Mouse (Mus musculus) layer of hippocampus, postnatal 14 days (tissue): ENCODE data around the gene 1810062G17Rik. TPM values are rescaled to one million over a fixed set of nuclear protein-coding genes. Genes with fewer than 3 reads are reported as not detected.

Experiments
- DNase-seq, 2 experiments: peaks; one replicate each; pipeline ENCODE4 v3.0.0; 2021 to 2022; ENCODE audit warnings: low spot score in 2 of 2, mixed read lengths in 1 of 2
- total RNA-seq, 2 experiments: library from RNA; stranded (reverse); gene quantifications; 2 replicates each; pipeline ENCODE4 v1.2.3; 2021

Gene 1810062G17Rik
- total RNA-seq, 2 experiments from 2014 or later: 0.37 TPM; not detected in 1

DNA sequence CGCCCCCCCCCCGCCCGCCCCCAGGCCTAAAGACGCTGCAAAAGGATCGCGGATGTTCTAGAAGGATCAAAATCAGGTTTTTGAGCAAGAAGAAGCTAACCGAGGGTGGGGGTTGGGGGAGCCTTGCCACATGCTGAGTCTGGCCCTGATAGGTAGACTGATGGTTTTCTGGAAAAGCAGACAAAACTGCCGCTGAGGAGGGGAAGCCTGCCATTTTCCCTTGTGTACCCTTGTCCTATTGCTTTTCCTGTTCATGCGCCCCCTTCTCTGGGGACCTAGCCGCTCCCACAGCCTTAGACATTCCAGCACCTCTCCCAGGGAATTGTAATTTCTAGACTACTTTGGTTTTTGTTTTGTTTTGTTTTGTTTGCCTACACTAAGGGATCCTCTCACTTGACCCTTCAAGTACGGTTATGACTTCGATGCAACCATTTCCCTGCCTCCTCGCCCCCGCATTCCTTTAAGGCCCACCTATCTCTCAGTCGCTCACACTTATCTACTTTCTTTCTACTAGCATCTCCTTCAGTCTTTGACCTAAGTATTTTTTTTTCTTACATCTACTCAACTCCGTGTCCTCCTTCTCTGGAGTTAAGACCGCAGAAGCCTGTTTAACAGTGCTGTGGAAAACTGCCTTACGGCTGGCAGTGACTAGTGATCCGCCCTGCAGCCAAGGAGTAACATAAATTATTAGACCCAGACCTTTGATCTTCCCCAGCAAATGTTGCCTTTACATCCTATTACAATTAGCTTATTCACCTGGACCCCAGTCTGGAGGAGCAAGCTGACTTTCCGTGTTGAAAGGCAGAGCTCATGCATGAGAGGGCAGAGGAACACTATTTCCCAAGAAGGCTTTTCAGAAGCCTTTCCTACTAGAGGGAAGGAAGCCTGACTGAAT is 771 bp downstream of the 1810062G17Rik start:
- no peak for DNase-seq

DNA sequence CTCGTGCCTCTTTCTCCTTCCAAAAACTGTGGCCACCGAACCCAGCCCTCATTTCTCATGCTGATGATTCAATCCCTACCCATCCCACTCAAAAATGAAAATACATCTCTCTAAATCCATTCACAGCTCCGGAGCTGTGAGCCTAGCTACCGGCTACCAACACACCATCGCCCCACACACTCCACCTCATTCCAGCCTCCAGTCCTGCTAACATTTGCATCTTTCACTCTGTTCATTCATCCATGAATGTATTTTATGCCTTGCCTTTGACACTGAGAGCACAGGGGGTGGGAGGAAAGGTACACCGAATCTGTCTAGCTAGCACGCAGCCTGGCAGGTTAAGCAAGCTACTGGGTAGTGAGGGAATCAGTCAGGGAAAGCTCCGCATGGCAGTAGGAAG is 3.0 kb downstream of the 1810062G17Rik start:
- DNase-seq: no peak

DNA sequence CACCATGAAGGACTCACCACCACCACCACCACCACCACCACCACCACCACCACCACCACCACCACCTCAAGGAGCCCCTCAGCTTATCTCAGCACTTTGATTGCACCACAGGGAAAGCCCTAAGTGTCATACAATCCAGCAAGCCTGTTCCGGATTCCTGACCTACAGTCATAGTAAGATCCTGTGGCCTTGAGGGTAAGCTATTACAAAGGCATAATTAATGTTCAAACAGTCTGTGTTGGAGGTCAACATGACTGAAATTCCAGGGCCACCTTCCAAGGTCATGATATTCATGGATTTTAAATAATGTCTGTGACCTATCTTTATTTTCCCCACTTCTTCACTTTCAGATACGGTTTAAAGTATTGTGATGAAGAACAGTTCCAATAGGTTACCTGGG is 4.7 kb downstream of the 1810062G17Rik start:
- DNase-seq: no peak

DNA sequence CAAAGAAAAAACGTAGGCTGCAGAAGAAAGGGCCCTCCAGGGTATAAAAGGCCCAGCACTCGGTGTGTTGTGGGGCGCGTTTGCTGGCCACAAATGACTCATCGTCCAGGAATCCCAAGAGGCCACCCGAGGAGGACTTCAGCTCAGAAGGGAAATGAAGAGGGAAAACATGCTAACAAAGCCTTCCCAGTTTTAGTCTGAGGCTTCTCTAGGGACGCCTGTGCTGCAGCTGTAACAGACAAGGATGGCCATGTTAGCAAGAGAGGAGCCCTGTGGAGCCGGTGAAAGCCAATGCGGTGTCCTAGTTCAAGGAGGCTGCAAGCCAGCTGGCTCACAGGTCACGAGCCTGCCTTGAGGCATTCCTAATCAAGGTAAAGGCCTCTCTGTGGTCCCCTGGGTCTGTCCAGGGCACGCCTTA is 6.0 kb downstream of the 1810062G17Rik start:
- DNase-seq: peak; percentile 26 to 39

DNA sequence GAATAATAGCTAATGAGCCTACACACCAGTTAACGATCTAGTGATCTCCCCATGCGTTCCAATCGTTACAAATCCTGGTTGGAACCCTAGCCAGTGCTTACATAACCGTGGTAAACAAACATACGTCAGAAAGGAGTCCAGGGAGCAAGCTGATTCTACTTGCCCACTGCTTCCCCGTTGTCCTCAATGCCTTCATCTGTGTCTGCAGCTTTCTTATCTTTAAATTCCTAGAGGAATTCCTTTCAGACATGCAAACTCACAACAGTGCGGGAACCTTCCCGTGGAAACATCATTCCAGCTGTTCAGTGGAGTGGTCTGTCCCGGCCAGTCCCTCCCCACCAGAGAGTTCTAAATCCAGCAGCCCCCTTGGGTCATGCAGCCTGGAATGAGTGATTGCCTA is 7.2 kb downstream of the 1810062G17Rik start:
- DNase-seq: no peak

DNA sequence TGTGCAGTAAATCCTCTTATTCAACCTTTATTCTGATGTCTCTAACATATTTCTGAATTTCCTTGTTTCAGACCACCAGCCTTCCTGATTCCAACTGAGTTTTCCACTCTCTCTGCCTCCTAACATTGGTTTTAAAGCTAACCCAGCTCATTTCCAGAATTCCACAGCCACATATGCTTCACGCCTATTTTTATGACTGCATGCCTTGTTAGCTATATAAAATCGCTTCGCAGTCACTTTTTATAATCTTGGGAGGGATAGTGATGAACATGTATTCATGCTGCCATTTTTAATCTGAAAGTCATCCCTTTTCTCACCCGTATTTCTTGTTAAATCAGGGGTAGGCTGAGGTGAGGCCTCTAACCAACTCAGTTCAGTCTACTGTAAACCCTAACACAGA is 8.6 kb downstream of the 1810062G17Rik start:
- DNase-seq: no peak

DNA sequence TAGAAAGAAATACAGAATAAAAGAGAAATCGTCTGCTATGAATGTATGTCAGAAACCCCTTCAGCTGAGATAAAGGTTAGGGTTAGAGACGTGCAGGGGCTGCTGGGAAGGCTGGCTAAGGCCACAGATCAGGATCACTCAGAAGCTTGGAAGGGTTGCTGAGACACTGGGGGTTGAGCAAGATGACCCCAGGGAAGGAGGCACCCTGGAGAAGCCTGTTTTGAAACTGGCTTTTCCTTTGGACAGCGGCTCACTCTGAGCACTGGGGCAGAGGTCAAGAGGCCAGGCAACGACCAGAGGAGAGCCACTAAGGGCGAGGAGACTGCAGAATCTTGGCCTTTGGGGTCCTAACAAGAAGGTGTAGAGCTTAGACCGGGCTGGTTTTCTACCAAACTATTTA is 10.4 kb downstream of the 1810062G17Rik start:
- no peak for DNase-seq

DNA sequence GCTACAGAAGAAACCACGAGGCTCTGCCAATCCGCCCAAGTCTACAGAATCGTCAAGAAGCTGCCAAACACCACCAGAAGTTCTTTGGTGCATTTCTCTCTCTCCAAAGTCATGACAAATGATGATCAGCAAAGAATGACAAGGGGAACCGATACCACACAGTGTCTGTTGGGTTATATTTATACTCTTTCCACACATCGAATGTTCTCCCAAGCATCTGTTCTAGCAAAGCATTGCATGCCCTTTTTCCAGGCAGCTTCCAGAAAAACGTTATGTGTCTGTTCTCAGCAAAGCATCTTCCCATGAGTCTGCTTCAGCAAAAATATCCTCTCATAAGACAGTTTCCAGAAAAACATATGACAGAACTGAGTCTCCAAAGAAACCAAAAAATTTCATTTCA is 11.1 kb downstream of the 1810062G17Rik start:
- no peak for DNase-seq

DNA sequence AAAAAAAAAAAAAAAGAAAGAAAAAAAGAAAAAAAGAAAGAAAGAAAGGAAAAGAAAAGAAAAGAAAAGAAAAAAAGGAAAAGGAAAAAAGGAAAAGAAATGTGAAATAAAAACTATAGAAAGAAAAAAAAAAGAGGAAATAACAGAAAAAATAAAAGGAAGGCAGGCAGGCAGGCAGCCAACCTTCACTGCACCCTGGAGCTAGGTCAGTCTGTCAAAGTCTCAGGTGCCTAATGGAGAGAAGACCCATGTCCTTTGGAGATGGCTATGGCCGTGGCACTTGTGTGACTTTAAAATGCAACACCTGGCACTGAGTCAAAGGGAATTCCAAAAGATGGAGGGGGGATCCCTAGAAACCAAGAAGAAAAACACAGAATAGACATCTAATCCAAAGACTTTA is 12.6 kb downstream of the 1810062G17Rik start:
- DNase-seq: no peak

DNA sequence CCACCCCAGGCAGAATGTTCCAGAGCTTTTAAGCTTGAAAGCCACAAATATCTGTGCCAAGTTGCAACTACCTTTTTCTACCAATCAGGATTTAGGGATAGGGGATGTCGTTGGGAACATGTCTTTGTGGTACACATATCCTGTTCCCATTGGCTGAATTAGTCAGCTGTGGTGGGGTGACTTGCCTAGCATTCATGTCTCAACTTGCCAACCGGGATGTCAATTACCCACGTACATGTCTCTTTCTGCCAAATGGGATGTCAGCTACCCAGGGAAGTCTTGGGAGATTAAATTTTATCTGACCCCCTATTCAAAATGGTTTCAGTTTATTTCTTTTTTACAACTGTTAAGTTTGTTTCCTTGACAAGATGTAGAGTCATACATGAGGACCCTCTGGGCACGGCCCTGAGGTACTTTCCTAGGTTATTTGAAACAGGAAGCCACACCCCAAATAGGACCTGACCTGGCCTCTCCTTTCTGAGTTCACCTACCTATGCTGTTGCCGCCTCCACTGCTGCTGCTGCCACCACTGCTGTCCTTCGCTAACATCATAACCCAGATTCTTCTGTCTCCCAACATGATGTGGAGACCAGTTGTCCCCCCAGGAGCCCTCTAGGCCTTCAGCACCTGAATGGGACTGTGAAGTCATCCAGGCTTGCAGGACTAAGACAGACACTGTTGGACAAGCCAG is 13.3 kb downstream of the 1810062G17Rik start:
- DNase-seq: no peak

DNA sequence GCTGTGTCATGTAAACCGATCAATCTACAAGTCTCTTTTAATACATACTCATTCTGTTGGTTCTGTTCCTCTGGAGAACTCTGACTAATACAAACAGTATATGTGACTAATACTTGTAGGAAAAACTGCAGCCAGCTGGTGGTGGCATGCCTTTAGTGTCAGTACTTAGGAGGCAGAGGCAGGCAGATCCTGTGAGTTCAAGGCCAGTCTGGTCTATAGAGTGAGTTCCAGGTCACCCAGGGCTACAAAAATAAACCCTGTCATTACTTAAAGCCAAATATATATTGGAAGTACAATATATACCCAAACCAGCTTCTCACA is 13.8 kb downstream of the 1810062G17Rik start:
- no peak for DNase-seq

DNA sequence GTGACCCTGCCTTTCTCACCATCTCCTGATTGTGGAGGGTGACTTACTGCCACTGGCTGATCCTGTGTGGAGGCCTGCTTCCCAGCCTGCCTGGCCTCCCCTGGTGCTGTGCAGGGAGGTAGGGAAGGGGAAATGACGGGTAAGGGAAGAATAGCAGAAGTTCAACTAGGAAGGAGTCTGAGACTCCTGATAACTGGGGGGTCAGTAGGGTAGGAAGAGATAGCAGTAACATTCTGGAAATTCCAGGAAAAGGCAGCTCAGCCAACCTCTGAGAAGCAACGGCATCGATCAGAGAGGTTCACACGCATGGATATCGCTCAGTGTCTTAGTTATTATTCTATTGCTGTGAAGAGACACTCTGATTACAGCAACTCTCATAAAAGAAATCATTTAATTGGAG is 15.8 kb downstream of the 1810062G17Rik start:
- DNase-seq: no peak

DNA sequence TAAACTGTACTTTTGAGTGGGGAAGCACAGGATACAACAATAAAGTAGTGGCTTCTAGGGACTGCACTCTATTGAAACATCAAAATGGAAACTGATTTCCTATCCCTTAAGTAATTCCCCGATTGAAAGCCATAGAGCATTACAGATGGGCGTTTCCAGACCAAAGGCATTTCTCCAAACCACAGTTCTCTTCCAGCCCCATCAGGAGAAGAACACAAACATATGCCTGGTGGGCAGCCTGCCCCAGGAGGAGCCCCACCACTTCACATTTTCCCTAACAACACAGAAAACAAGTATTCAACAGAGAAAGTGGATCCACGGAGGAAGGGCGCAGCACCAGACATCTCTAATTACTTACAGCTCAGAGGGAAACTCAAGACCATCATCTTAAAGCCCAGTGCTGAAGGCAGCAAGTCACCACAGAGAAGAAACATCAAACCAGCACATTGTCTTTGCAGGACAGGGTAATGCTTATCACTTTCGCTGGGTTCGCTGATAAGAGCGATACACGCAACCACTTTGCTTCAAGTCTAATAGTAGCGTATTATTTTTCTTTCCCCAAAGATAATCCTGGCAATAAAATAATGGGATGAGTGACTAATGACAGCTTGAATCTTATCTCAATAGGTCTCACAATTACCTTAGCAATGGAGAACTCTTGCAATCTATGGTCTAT is 17.1 kb downstream of the 1810062G17Rik start:
- DNase-seq: no peak

DNA sequence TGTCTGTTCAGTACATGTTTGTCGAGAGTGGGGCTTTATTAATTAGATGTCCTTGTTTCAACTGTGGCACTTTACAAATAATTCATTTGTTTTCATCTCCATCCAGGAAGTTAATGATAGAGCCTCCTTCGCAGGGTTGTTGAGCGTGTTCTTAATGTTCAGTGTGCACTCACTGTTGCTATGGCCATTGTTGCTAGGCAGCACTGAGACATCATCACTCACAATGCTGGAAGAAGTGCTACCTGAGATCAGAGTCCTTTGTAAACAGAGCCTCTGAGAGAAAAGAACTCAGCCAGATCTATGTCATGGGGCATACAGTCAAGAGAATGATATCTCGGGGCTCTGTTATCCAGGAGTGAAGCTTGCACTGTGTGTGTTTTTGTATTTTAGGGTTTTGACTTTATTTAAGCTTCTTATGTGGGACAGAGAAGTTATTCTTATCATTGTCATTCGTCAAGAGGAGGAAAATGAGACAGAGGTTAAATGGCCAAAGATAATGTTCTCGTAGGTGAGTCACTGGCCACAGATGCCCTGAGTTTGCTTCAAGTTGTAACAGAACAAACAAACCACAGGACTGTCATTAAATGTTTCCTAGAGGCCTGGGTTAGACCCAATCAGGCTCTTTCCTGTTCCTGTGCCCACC is 18.0 kb downstream of the 1810062G17Rik start:
- no peak for DNase-seq

DNA sequence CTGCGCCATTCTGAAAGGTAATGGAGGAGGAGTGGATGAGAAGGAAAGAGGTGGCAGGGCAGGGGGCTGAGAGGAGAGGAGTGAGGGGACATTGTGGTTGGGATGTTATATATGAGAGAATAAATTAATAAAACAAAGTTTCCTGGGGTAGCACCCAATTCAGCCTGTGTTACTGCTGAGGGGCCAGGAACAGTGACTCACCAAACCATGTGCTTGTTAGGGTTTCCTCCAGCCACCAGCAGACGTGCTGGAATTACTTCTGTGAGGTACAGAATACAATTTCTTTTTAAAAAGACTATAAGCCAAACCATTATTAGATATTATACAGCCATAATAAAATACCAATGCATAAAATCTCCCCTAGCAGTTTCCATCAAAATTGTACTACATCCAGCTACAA is 18.9 kb downstream of the 1810062G17Rik start:
- no peak for DNase-seq

DNA sequence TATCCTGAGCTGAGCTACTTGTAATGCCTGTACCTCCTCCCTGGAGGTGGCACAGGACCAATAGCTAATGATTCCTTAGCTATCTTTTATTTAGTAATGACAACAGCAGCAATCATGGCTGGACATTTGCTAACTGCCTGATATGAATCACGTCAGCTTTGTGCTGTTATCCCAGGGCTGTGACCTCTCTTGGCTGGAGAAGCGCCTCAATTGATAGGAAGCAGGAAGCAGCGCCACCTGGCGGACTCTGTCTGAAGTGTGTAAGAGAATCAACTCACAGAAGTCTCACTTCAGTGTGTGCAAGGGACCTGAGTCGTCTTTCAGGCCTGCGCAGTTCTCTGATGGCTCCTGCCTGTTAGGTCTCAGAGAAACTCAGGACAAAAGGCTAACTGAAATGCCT is 19.7 kb downstream of the 1810062G17Rik start:
- peak; percentile 83 to 88 for DNase-seq

DNA sequence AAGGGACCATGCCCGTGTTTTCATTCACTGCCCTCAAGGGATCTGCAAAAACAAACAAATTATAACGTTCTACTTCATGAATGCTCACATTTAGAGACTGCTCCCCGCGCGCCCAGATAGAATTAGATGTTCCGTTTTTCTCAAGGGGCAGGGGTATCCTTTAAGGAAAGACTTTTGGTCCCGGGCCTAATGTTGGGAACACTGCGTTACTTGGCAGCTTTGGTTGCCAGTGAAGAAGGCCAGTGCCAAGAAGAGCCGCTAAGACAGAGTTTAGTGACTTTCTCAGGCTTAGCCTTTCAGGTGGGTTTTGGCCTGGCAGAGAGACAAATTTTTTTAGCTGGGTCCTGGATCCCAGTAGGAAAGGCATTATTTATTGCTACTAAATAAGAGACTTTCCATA is 20.5 kb downstream of the 1810062G17Rik start:
- no peak for DNase-seq

DNA sequence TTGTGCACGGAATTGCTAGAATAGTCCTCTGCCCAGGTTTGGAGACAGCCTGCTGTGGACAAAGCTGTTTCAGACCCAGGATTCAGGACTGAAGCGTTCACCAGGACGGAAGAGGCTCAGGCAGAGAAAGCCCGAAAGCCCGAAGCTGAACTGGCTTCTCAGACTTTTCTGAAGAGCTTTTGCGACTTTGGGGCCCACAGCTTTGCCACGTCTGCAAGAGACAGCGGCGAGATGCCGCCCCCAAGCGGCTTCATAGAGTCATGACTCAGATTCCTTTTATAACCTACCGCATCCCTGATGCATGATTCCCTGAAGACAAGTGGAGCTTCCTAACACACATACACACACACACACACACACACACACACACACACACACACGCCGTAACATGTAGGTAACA is 21.0 kb downstream of the 1810062G17Rik start:
- DNase-seq: peak; percentile 64 to 75

DNA sequence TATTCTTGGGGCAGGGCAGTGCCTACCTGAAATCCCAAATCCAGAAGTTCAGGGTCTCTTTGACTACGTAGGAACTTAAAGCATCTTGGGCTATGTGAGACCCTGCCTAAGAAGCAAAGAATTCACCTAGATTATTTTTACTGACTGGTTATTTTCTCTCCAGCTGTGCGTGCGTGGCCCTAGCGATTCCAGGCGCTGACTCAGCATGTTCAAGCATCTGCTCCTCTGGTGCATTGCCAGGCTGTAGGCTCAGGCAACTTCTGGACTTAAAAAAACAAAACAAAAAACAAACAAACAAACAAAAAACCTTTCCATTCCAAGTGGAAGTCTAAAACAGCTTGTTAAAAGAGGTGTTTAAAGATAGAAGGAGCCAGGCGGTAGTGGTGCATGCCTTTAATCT is 22.5 kb downstream of the 1810062G17Rik start:
- no peak for DNase-seq

DNA sequence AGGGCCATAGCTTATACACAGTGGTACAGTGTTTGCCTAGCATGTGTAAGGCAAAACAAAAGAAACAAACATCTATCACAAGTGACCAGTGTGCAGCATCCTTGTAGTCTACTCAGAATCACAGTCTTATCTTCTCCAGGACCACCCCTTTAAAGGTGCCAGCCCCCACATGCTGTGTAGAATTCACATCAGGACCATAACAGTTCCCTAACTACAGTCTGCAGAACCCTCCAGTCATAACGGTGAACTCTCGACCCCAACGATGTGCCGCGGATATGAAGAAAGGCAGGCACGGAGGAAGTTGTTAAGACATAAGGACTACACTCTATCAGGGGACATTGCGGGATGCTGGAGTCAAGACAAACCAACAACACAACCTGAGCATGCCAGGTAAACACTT is 23.7 kb downstream of the 1810062G17Rik start:
- DNase-seq: no peak

DNA sequence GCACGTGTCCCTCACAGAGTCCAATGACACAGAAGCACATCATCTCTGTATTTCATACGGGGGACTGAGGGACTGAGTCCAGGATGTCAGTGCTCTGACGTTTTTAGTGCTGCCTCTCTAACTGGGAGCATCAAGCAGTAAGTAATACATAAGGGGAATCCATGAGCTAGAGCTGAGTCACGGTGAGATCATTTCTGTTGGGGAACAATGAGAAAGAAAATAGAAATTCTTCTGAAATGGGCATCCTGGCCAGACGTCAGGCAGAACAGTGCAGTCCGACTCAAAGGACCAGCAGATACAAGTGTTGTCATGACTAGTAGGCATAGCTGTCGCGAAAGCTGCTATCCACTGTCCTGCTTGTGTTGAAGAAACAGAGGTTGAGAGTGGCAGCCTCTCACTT is 25.2 kb downstream of the 1810062G17Rik start:
- no peak for DNase-seq

DNA sequence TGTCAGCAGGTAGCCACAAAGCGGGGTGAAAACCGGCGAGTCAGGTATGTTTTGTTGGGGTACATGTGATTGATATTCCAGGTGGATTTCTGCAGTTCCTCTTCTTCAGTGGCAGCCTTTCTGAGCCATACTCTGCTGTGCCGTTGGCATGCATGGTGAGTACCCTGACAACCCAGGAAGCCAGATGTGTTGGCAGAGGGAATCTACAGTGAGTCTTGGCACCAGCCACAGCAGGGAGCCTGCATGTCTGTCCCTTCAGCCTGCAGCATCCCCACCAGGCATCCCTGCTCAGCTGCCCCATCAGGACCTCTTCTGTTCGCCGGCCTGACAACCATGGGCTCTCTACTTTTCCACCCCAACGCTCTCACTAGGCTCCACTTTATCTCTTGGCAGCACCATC is 25.8 kb downstream of the 1810062G17Rik start:
- DNase-seq: no peak
